Mouse (Mus musculus) bone marrow, adult 2 months (tissue): ENCODE results near the gene Mapk11.

Source experiments
- CTCF ChIP-seq: fragments of 200-500 bp; IDR thresholded peaks from 2 replicates; pipeline ENCODE4 v1.5.1; 2011; ENCODE audit warnings: low read length, control low read depth; ENCODE audit not compliant: control insufficient read depth, insufficient read depth
- POLR2A ChIP-seq: fragments of 200-500 bp; IDR thresholded peaks from 2 replicates; pipeline ENCODE4 v1.6.1; 2011; ENCODE audit warnings: low read depth, mild to moderate bottlenecking, control low read depth, low read length, borderline replicate concordance; ENCODE audit not compliant: control insufficient read depth

DNA sequence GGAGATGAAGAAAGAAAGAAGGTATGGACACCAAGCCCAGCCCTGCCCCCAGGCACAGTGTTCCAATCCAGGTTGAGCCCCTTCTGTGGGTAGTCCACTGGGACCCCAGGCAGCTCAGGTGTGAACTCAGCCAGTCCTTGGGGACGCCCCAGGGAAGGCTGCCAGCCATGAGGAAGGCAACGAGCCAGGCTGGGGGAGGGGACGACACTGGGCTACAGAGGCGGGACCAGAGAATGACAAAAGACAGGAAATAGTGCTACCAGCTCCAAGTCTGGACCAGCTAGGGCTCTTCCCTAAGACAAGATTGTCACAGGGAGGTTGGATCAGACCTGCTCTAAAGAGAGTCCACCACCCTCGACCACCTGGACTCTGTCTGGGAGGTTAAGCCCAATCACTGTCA, 27.7 kb upstream of the Mapk11 start:
- TF ChIP-seq CTCF (no peak), POLR2A (no peak)
